8 mouse cellular contexts compared by ENCODE assay signal in genomic region chr4:107923145-107923802, GRCm38 (mm10). TPM values are rescaled to one million over a fixed set of nuclear protein-coding genes. Genes with fewer than 3 reads are reported as not detected.
DNase-seq lines count a peak whose midpoint lies in the region; ATAC-seq lines count a peak whose summit lies in the region.

Gene Cpt2, minus strand, starts transcription at chr4:107923610.

- peak; percentile 95 for ATAC-seq in common myeloid progenitor, adult 5-6 weeks (replicated peaks; ENCODE audit: low read depth, poor library complexity, severe bottlenecking)

- H3K36me3 ChIP-seq in megakaryocyte, embryonic 14.5 days (replicated peaks; ENCODE audit: low read length): peaks cover 30% of the 10 kb centered on the region

- H3K4me1 ChIP-seq in megakaryocyte, embryonic 14.5 days: peaks cover 55% of the 10 kb centered on the region

- peak; percentile 55 for DNase-seq in WW6 (ENCODE audit: low read depth, low spot score)
- DNase-seq in gastrocnemius, adult 8-10 months (ENCODE audit: low spot score in 2 of 2): peak; percentile 95 to 97
- peak; percentile 77 for DNase-seq in hindlimb bud, embryonic 11.5 days (ENCODE audit: extremely low spot score, low read depth, low spot score)
- peak; percentile 42 to 79 for DNase-seq in left cerebral cortex, adult 8-10 months (ENCODE audit: low spot score in 2 of 2)
- DNase-seq in right cerebral cortex, postnatal 10 days (ENCODE audit: low spot score in 2 of 2): peak; percentile 87
- peak; percentile 96 for DNase-seq in urinary bladder, postnatal 25 days (ENCODE audit: low spot score)

- no peaks in the 10 kb centered on the region for H3K9me3 ChIP-seq in megakaryocyte, embryonic 14.5 days

- H3K4me3 ChIP-seq in megakaryocyte, embryonic 14.5 days (replicated peaks): peak within 1 kb of the TSS; percentile 99

- peaks cover 2% of the 10 kb centered on the region for H3K27me3 ChIP-seq in megakaryocyte, embryonic 14.5 days (replicated peaks)

RNA-seq across cellular contexts. Expression of gene Cpt2, which starts in this region (rescaled TPM):
- 18.6 and 22.6 TPM in 2 replicates for total RNA-seq in common myeloid progenitor, adult 5-6 weeks (2017)
- 10 to 100 TPM; 47.3 to 67.2 (median 53.9) TPM for total RNA-seq in gastrocnemius, adult 8-10 months (2022)
- 10 to 100 TPM in 1 of 4 experiments, 1 to 10 TPM in 3; 5.8 to 11.3 (median 8.4) TPM for total RNA-seq in left cerebral cortex, adult 8-10 months (2022)
- polyA plus RNA-seq in megakaryocyte, embryonic 14.5 days (2012; ENCODE audit: insufficient read depth, low replicate concordance): 74.4 and 828 TPM in 2 replicates

Comparison
In these comparisons a context has a peak if more than half of its experiments do, and no peak if none do; other contexts are left out.
1. Peak in every context shown above with its lines: DNase-seq, ATAC-seq and H3K4me3 ChIP-seq.